Mouse (Mus musculus): Measurements from ENCODE around the gene Xiap. TPM values are rescaled to one million over a fixed set of nuclear protein-coding genes. Genes with fewer than 3 reads are reported as not detected.

The Xiap gene
- total and polyA plus RNA-seq, 3 experiments, result 46.9 to 72.5 (median 70.0) TPM

- H3K4me3 ChIP-seq (ENCODE audit: low read depth, low read length), result peak overlapping the region; percentile 77
- H3K36me3 ChIP-seq (replicated peaks), result no peaks in the 10 kb centered on the region
- no peak for ATAC-seq (ENCODE audit: extremely low read depth, insufficient number of reproducible peaks, low FRiP score, poor library complexity, severe bottlenecking)
- TF ChIP-seq POLR2AphosphoS5 (IDR thresholded peaks at IDR 0.05; ENCODE audit: insufficient replicate concordance, low read depth, low read length) (no peak), GATA2 (IDR thresholded peaks at IDR 0.05; ENCODE audit: borderline replicate concordance, low read depth, low read length) (no peak), TAL1 (conservative IDR thresholded peaks at IDR 0.05; ENCODE audit: low read depth, low read length) (no peak), GATA1 (IDR thresholded peaks at IDR 0.05; ENCODE audit: borderline replicate concordance, low read length) (no peak), CTCF (IDR thresholded peaks at IDR 0.05; ENCODE audit: low read depth, low read length) (no peak)
- DNase-seq (ENCODE audit: low spot score), result peak; percentile 30
- peaks cover 7% of the 10 kb centered on the region for H3K4me1 ChIP-seq (ENCODE audit: insufficient read depth, low read depth, low read length)
- H3K27me3 ChIP-seq (ENCODE audit: insufficient read depth, low read length), result no peaks in the 10 kb centered on the region
- no peaks in the 10 kb centered on the region for H3K9me3 ChIP-seq (replicated peaks)
Observed at GRCm38 (mm10) chrX:42149557-42150345, 90.3 kb downstream of the Xiap start.

GRCm38 (mm10) chrX:42150346-42151023 lies 91.0 kb downstream of the Xiap start:
- peak; percentile 27 for DNase-seq (ENCODE audit: low spot score)
- Histone ChIP-seq H3K36me3 (replicated peaks) (no peaks in the 10 kb centered on the region), H3K9me3 (replicated peaks) (no peaks in the 10 kb centered on the region), H3K4me3 (ENCODE audit: low read depth, low read length) (peak overlapping the region; percentile 77), H3K4me1 (ENCODE audit: insufficient read depth, low read depth, low read length) (peaks cover 7% of the 10 kb centered on the region), H3K27me3 (ENCODE audit: insufficient read depth, low read length) (no peaks in the 10 kb centered on the region)
- TF ChIP-seq GATA2 (IDR thresholded peaks at IDR 0.05; ENCODE audit: borderline replicate concordance, low read depth, low read length) (no peak), GATA1 (IDR thresholded peaks at IDR 0.05; ENCODE audit: borderline replicate concordance, low read length) (no peak), TAL1 (conservative IDR thresholded peaks at IDR 0.05; ENCODE audit: low read depth, low read length) (no peak), CTCF (IDR thresholded peaks at IDR 0.05; ENCODE audit: low read depth, low read length) (no peak), POLR2AphosphoS5 (IDR thresholded peaks at IDR 0.05; ENCODE audit: insufficient replicate concordance, low read depth, low read length) (no peak)
- ATAC-seq (ENCODE audit: extremely low read depth, insufficient number of reproducible peaks, low FRiP score, poor library complexity, severe bottlenecking), result peak; percentile 51

GRCm38 (mm10) chrX:42151024-42151754 lies 91.7 kb downstream of the Xiap start:
- H3K36me3 ChIP-seq (replicated peaks), result no peaks in the 10 kb centered on the region
- H3K4me1 ChIP-seq (ENCODE audit: insufficient read depth, low read depth, low read length), result peaks cover 10% of the 10 kb centered on the region
- no peak for ATAC-seq (ENCODE audit: extremely low read depth, insufficient number of reproducible peaks, low FRiP score, poor library complexity, severe bottlenecking)
- peak overlapping the region; percentile 77 for H3K4me3 ChIP-seq (ENCODE audit: low read depth, low read length)
- no peaks in the 10 kb centered on the region for H3K27me3 ChIP-seq (ENCODE audit: insufficient read depth, low read length)
- TF ChIP-seq POLR2AphosphoS5 (IDR thresholded peaks at IDR 0.05; ENCODE audit: insufficient replicate concordance, low read depth, low read length) (no peak), GATA2 (IDR thresholded peaks at IDR 0.05; ENCODE audit: borderline replicate concordance, low read depth, low read length) (no peak), TAL1 (conservative IDR thresholded peaks at IDR 0.05; ENCODE audit: low read depth, low read length) (no peak), CTCF (IDR thresholded peaks at IDR 0.05; ENCODE audit: low read depth, low read length) (no peak), GATA1 (IDR thresholded peaks at IDR 0.05; ENCODE audit: borderline replicate concordance, low read length) (no peak)
- no peaks in the 10 kb centered on the region for H3K9me3 ChIP-seq (replicated peaks)
- DNase-seq (ENCODE audit: low spot score), result no peak

GRCm38 (mm10) chrX:42151903-42152369 lies 92.5 kb downstream of the Xiap start:
- peak; percentile 71 for ATAC-seq (ENCODE audit: extremely low read depth, insufficient number of reproducible peaks, low FRiP score, poor library complexity, severe bottlenecking)
- peak; percentile 18 for DNase-seq (ENCODE audit: low spot score)
- TF ChIP-seq CTCF (IDR thresholded peaks at IDR 0.05; ENCODE audit: low read depth, low read length), result no peak
- TF ChIP-seq TAL1 (conservative IDR thresholded peaks at IDR 0.05; ENCODE audit: low read depth, low read length), result no peak
- no peak for TF ChIP-seq GATA1 (IDR thresholded peaks at IDR 0.05; ENCODE audit: borderline replicate concordance, low read length)
- no peak for TF ChIP-seq POLR2AphosphoS5 (IDR thresholded peaks at IDR 0.05; ENCODE audit: insufficient replicate concordance, low read depth, low read length)
- no peak for TF ChIP-seq GATA2 (IDR thresholded peaks at IDR 0.05; ENCODE audit: borderline replicate concordance, low read depth, low read length)

GRCm38 (mm10) chrX:42153056-42153455 lies 93.6 kb downstream of the Xiap start:
- peak overlapping the region; percentile 77 for H3K4me3 ChIP-seq (ENCODE audit: low read depth, low read length)
- DNase-seq (ENCODE audit: low spot score) (no peak), ATAC-seq (ENCODE audit: extremely low read depth, insufficient number of reproducible peaks, low FRiP score, poor library complexity, severe bottlenecking) (no peak)
- TF ChIP-seq POLR2AphosphoS5 (IDR thresholded peaks at IDR 0.05; ENCODE audit: insufficient replicate concordance, low read depth, low read length) (no peak), GATA1 (IDR thresholded peaks at IDR 0.05; ENCODE audit: borderline replicate concordance, low read length) (no peak), CTCF (IDR thresholded peaks at IDR 0.05; ENCODE audit: low read depth, low read length) (no peak), TAL1 (conservative IDR thresholded peaks at IDR 0.05; ENCODE audit: low read depth, low read length) (no peak), GATA2 (IDR thresholded peaks at IDR 0.05; ENCODE audit: borderline replicate concordance, low read depth, low read length) (no peak)
- no peaks in the 10 kb centered on the region for H3K27me3 ChIP-seq (ENCODE audit: insufficient read depth, low read length)
- H3K9me3 ChIP-seq (replicated peaks), result no peaks in the 10 kb centered on the region
- H3K4me1 ChIP-seq (ENCODE audit: insufficient read depth, low read depth, low read length), result peaks cover 6% of the 10 kb centered on the region
- H3K36me3 ChIP-seq (replicated peaks), result no peaks in the 10 kb centered on the region

More at GRCm38 (mm10) chrX:42151903-42152369, 92.5 kb downstream of the Xiap start:
- Histone ChIP-seq H3K36me3 (replicated peaks) (no peaks in the 10 kb centered on the region), H3K27me3 (ENCODE audit: insufficient read depth, low read length) (no peaks in the 10 kb centered on the region), H3K4me1 (ENCODE audit: insufficient read depth, low read depth, low read length) (peaks cover 10% of the 10 kb centered on the region), H3K4me3 (ENCODE audit: low read depth, low read length) (peak overlapping the region; percentile 77), H3K9me3 (replicated peaks) (no peaks in the 10 kb centered on the region)

Other genes starting within 250 kb of the Xiap start
- gene Thoc2, start 139.0 kb upstream of the Xiap start, total RNA-seq (2014; fragmentation: Nextera tagmentation), result 249 and 255 TPM in 2 replicates
- gene Thoc2, start 139.0 kb upstream of the Xiap start, total RNA-seq (2017), result 108 and 136 TPM in 2 replicates
- 5.3 and 9.3 TPM in 2 replicates for gene Thoc2, start 139.0 kb upstream of the Xiap start, polyA plus RNA-seq (2012)
- gene Stag2, start 89.6 kb downstream of the Xiap start, total RNA-seq (2014; fragmentation: Nextera tagmentation), result 284 and 296 TPM in 2 replicates
- 600 and 667 TPM in 2 replicates for gene Stag2, start 89.6 kb downstream of the Xiap start, total RNA-seq (2017)
- gene Stag2, start 89.6 kb downstream of the Xiap start, polyA plus RNA-seq (2012), result 10.3 and 14.1 TPM in 2 replicates

All from G1E (cell line).